Comparison of ENCODE assay signal across 8 mouse cellular contexts in the genomic region with DNA sequence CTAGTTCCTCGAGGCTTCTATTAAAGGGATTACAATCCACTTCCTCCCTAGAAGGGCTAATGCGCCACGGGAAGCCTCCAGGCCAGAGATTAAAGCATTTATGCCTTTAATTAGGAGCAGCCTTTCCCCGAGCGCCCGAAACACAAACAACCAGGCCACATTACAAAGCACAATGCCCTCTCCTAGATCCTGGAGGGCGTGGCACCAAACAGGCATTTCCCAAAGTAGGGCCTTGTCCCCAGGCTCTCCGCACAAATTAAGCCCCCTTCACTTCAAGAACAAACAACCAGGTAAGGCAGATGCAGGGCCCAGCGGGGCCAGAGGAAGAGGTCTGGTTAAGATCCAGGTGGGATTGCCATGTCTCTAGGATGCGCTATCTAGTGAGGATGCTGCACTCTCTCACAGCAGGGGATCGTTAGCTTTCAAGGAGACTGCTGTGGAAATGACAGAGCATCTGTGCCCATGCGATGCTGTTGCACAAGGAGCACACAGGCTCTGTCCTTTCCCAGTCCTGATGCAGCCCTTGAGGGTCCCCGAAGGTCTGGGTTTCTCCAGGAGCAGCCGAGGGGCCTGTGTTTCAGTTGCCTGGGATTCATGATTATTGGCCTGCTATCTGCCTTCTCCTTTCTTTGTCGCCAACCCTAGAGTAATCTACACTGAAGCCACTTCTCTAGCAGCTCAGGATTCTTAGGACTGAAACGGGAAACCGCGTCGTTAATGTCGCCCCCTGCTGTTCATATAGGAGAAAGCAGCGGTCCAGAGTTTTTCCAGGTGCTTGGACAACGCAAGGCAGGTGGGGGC. TPM values are rescaled to one million over a fixed set of nuclear protein-coding genes. Genes with fewer than 3 reads are reported as not detected.
DNase-seq lines count a peak whose midpoint lies in the region; ATAC-seq lines count a peak whose summit lies in the region.

No protein-coding gene starts in this region.

- H3K9me3 ChIP-seq in forebrain, embryonic 14.5 days (replicated peaks; ENCODE audit: control insufficient read depth, low read length), result no peaks in the 10 kb centered on the region
- no peaks in the 10 kb centered on the region for H3K9me3 ChIP-seq in midbrain, embryonic 10.5 days (replicated peaks)

- H3K4me1 ChIP-seq in forebrain, embryonic 14.5 days (ENCODE audit: control insufficient read depth, insufficient read depth, low read length), result peaks cover 4% of the 10 kb centered on the region; the same call in 1 of the 2 replicates
- H3K4me1 ChIP-seq in midbrain, embryonic 10.5 days, result peaks cover 11% of the 10 kb centered on the region

- peak overlapping the region; percentile 43 for H3K4me2 ChIP-seq in forebrain, embryonic 14.5 days (ENCODE audit: low read length)

- peak overlapping the region; percentile 35; the same call in 1 of the 2 replicates for H3K9ac ChIP-seq in forebrain, embryonic 14.5 days (ENCODE audit: low read length)

- peak; percentile 45 to 54 for DNase-seq in left cerebral cortex, adult 18-20 months (ENCODE audit: low spot score in 2 of 2)
- no peak for DNase-seq in left cerebral cortex, adult 11 months (ENCODE audit: low spot score)
- DNase-seq in cerebellum, adult 11-12 months, result peak; percentile 46
- DNase-seq in forebrain, embryonic 14.5 days (ENCODE audit: low spot score), result peak; percentile 79
- peak; percentile 61 for DNase-seq in hindlimb bud, embryonic 11.5 days (ENCODE audit: extremely low spot score, low read depth, low spot score)
- DNase-seq in left cerebral cortex, postnatal 4 days, result peak; percentile 37
- peak; percentile 65 for DNase-seq in midbrain, embryonic 10.5 days (ENCODE audit: low spot score)
- peak; percentile 59 for DNase-seq in splenic B cell, adult 2 months (ENCODE audit: low read depth, low spot score)

- under 1% methylated on average over 22 of the region's 22 CpGs for WGBS in forebrain, embryonic 14.5 days
- WGBS in midbrain, embryonic 10.5 days, result under 1% methylated on average over 22 of the region's 22 CpGs

- H3K27me3 ChIP-seq in forebrain, embryonic 14.5 days (replicated peaks; ENCODE audit: control insufficient read depth, insufficient read depth, low read length), result no peaks in the 10 kb centered on the region
- peaks cover 12% of the 10 kb centered on the region for H3K27me3 ChIP-seq in midbrain, embryonic 10.5 days (ENCODE audit: low read depth, poor library complexity, severe bottlenecking)
- H3K27me3 ChIP-seq in splenic B cell, adult 2 months (ENCODE audit: control insufficient read depth, insufficient read depth, low read length, poor library complexity, severe bottlenecking), result no peaks in the 10 kb centered on the region

- intact Hi-C loops in left cerebral cortex, postnatal 4 days (cut with DNase I), result no loop called here

- H3K4me3 ChIP-seq in forebrain, embryonic 14.5 days (ENCODE audit: low read depth, low read length), result no peak overlapping the region
- peak overlapping the region; percentile 42 for H3K4me3 ChIP-seq in midbrain, embryonic 10.5 days

- H3K27ac ChIP-seq in forebrain, embryonic 14.5 days (ENCODE audit: low read depth, low read length), result peak overlapping the region; percentile 2; the same call in 1 of the 2 replicates
- peak overlapping the region; percentile 50 for H3K27ac ChIP-seq in midbrain, embryonic 10.5 days (replicated peaks)

- H3K36me3 ChIP-seq in forebrain, embryonic 14.5 days (ENCODE audit: control insufficient read depth, insufficient read depth, low read length), result no peaks in the 10 kb centered on the region
- no peaks in the 10 kb centered on the region for H3K36me3 ChIP-seq in midbrain, embryonic 10.5 days
- H3K36me3 ChIP-seq in splenic B cell, adult 2 months (ENCODE audit: control insufficient read depth, insufficient read depth, low read length, poor library complexity, severe bottlenecking), result no peaks in the 10 kb centered on the region

- peak; percentile 84 for ATAC-seq in forebrain, embryonic 14.5 days

RNA-seq across cellular contexts. Expression of a gene that starts 2.7 kb away (rescaled TPM):
- total RNA-seq in left cerebral cortex, adult 18-20 months (2021), result not detected
- polyA plus RNA-seq in forebrain, embryonic 14.5 days (2014; fragmentation: Nextera tagmentation; extraction: Ambion mirVana), result not detected in 2 replicates
- total RNA-seq in left cerebral cortex, postnatal 4 days (2021), result not detected
- not detected in 2 replicates for polyA plus RNA-seq in midbrain, embryonic 10.5 days (2016; fragmentation: Nextera tagmentation; extraction: Ambion mirVana)

RNA-seq across cellular contexts. Expression of a gene that starts 34.9 kb away (rescaled TPM):
- total RNA-seq in left cerebral cortex, adult 18-20 months (2021), result not detected
- polyA plus RNA-seq in forebrain, embryonic 14.5 days (2014; fragmentation: Nextera tagmentation; extraction: Ambion mirVana), result not detected in 2 replicates
- total RNA-seq in left cerebral cortex, postnatal 4 days (2021), result not detected
- polyA plus RNA-seq in midbrain, embryonic 10.5 days (2016; fragmentation: Nextera tagmentation; extraction: Ambion mirVana), result 0.10 TPM in 1 of 2 replicates, not detected in the other
